Mouse (Mus musculus): ENCODE measurements around the gene Rell1. TPM values are rescaled to one million over a fixed set of nuclear protein-coding genes. Genes with fewer than 3 reads are reported as not detected.

The Rell1 gene
- polyA plus RNA-seq, 1 experiment from 2014 or later = 12.5 TPM

GRCm38 (mm10) chr5:63943291-63943690, 25.4 kb downstream of the Rell1 start:
- Histone ChIP-seq H3K9me3 (replicated peaks) (no peaks in the 10 kb centered on the region), H3K4me3 (no peak overlapping the region), H3K36me3 (no peaks in the 10 kb centered on the region), H3K27ac (replicated peaks) (no peak overlapping the region), H3K4me1 (peaks cover 17% of the 10 kb centered on the region), H3K27me3 (ENCODE audit: low read depth, poor library complexity, severe bottlenecking) (no peaks in the 10 kb centered on the region)
- whole genome bisulfite sequencing = 93% methylated on average over 9 of the region's 9 CpGs
- no peak for DNase-seq (ENCODE audit: low spot score)

- Histone ChIP-seq H3K27ac (replicated peaks) (no peak overlapping the region), H3K4me1 (peaks cover 16% of the 10 kb centered on the region), H3K27me3 (ENCODE audit: low read depth, poor library complexity, severe bottlenecking) (no peaks in the 10 kb centered on the region), H3K36me3 (peaks cover 2% of the 10 kb centered on the region; the same call in 1 of the 2 replicates), H3K9me3 (replicated peaks) (no peaks in the 10 kb centered on the region), H3K4me3 (no peak overlapping the region)
- 80% methylated on average over 5 of the region's 5 CpGs for WGBS
- no peak for DNase-seq (ENCODE audit: low spot score)
Observed at GRCm38 (mm10) chr5:63941891-63942290, 26.8 kb downstream of the Rell1 start.

GRCm38 (mm10) chr5:63938575-63938974, 30.1 kb downstream of the Rell1 start:
- no peak for DNase-seq (ENCODE audit: low spot score)
- peak overlapping the region; percentile 52 for H3K27ac ChIP-seq (replicated peaks)
- 85% methylated on average over 4 of the region's 4 CpGs for WGBS
- H3K4me3 ChIP-seq = no peak overlapping the region
- peaks cover 21% of the 10 kb centered on the region for H3K36me3 ChIP-seq
- H3K4me1 ChIP-seq = peaks cover 12% of the 10 kb centered on the region
- H3K9me3 ChIP-seq (replicated peaks) = no peaks in the 10 kb centered on the region
- no peaks in the 10 kb centered on the region for H3K27me3 ChIP-seq (ENCODE audit: low read depth, poor library complexity, severe bottlenecking)

- H3K27me3 ChIP-seq (ENCODE audit: low read depth, poor library complexity, severe bottlenecking) = no peaks in the 10 kb centered on the region
- DNase-seq (ENCODE audit: low spot score) = no peak
- H3K27ac ChIP-seq (replicated peaks) = no peak overlapping the region
- H3K36me3 ChIP-seq = peaks cover 21% of the 10 kb centered on the region
- 51% methylated on average over 6 of the region's 6 CpGs for WGBS
- H3K4me1 ChIP-seq = peaks cover 16% of the 10 kb centered on the region
- H3K4me3 ChIP-seq = no peak overlapping the region
- no peaks in the 10 kb centered on the region for H3K9me3 ChIP-seq (replicated peaks)
Observed at GRCm38 (mm10) chr5:63936740-63937139, 32.0 kb downstream of the Rell1 start.

- H3K4me3 ChIP-seq = no peak overlapping the region
- no peaks in the 10 kb centered on the region for H3K27me3 ChIP-seq (ENCODE audit: low read depth, poor library complexity, severe bottlenecking)
- no peaks in the 10 kb centered on the region for H3K9me3 ChIP-seq (replicated peaks)
- peaks cover 21% of the 10 kb centered on the region for H3K36me3 ChIP-seq
- H3K27ac ChIP-seq (replicated peaks) = no peak overlapping the region
- no peak for DNase-seq (ENCODE audit: low spot score)
- peaks cover 16% of the 10 kb centered on the region for H3K4me1 ChIP-seq
- WGBS = 93% methylated on average over 6 of the region's 6 CpGs
Observed at GRCm38 (mm10) chr5:63935581-63935980, 33.1 kb downstream of the Rell1 start.

GRCm38 (mm10) chr5:63932829-63933228, 35.9 kb downstream of the Rell1 start:
- Histone ChIP-seq H3K27me3 (ENCODE audit: low read depth, poor library complexity, severe bottlenecking) (no peaks in the 10 kb centered on the region), H3K9me3 (replicated peaks) (no peaks in the 10 kb centered on the region; the same call in 1 of the 2 replicates), H3K36me3 (peaks cover 44% of the 10 kb centered on the region), H3K27ac (replicated peaks) (no peak overlapping the region), H3K4me1 (peaks cover 11% of the 10 kb centered on the region), H3K4me3 (no peak overlapping the region)
- WGBS = 55% methylated on average over 10 of the region's 10 CpGs
- no peak for DNase-seq (ENCODE audit: low spot score)

GRCm38 (mm10) chr5:63930824-63931358, 37.8 kb downstream of the Rell1 start:
- no peak overlapping the region for H3K4me3 ChIP-seq
- 0 out of 2 replicates have a peak, but pooled peaks cover 4% of the 10 kb centered on the region for H3K4me1 ChIP-seq
- no peak overlapping the region for H3K27ac ChIP-seq (replicated peaks)
- H3K27me3 ChIP-seq (ENCODE audit: low read depth, poor library complexity, severe bottlenecking) = no peaks in the 10 kb centered on the region
- 83% methylated on average over 4 of the region's 4 CpGs for WGBS
- no peaks in the 10 kb centered on the region; the same call in 1 of the 2 replicates for H3K9me3 ChIP-seq (replicated peaks)
- peaks cover 52% of the 10 kb centered on the region for H3K36me3 ChIP-seq
- DNase-seq (ENCODE audit: low spot score) = no peak

- Histone ChIP-seq H3K36me3 (peaks cover 66% of the 10 kb centered on the region), H3K9me3 (replicated peaks) (no peaks in the 10 kb centered on the region; the same call in 1 of the 2 replicates), H3K27ac (replicated peaks) (no peak overlapping the region), H3K4me1 (no peaks in the 10 kb centered on the region), H3K27me3 (ENCODE audit: low read depth, poor library complexity, severe bottlenecking) (no peaks in the 10 kb centered on the region), H3K4me3 (no peak overlapping the region)
- 95% methylated on average over 14 of the region's 14 CpGs for WGBS
- no peak for DNase-seq (ENCODE audit: low spot score)
Observed at GRCm38 (mm10) chr5:63925035-63925628, 43.6 kb downstream of the Rell1 start.

GRCm38 (mm10) chr5:63923305-63924025, 45.2 kb downstream of the Rell1 start:
- Histone ChIP-seq H3K27me3 (ENCODE audit: low read depth, poor library complexity, severe bottlenecking) (no peaks in the 10 kb centered on the region), H3K9me3 (replicated peaks) (no peaks in the 10 kb centered on the region; the same call in 1 of the 2 replicates), H3K4me1 (no peaks in the 10 kb centered on the region), H3K4me3 (no peak overlapping the region), H3K36me3 (peaks cover 50% of the 10 kb centered on the region), H3K27ac (replicated peaks) (no peak overlapping the region; the same call in 1 of the 2 replicates)
- DNase-seq (ENCODE audit: low spot score) = no peak
- WGBS = 82% methylated on average over 13 of the region's 13 CpGs

- no peaks in the 10 kb centered on the region for H3K4me1 ChIP-seq
- no peak overlapping the region for H3K4me3 ChIP-seq
- no peak overlapping the region for H3K27ac ChIP-seq (replicated peaks)
- H3K36me3 ChIP-seq = peaks cover 8% of the 10 kb centered on the region
- H3K27me3 ChIP-seq (ENCODE audit: low read depth, poor library complexity, severe bottlenecking) = no peaks in the 10 kb centered on the region
- no peaks in the 10 kb centered on the region for H3K9me3 ChIP-seq (replicated peaks)
- no peak for DNase-seq (ENCODE audit: low spot score)
- WGBS = 78% methylated on average over 4 of the region's 4 CpGs
Observed at GRCm38 (mm10) chr5:63918201-63918600, 50.5 kb downstream of the Rell1 start.

GRCm38 (mm10) chr5:63916457-63917139, 52.1 kb downstream of the Rell1 start:
- WGBS = 85% methylated on average over 10 of the region's 10 CpGs
- no peaks in the 10 kb centered on the region for H3K36me3 ChIP-seq
- H3K9me3 ChIP-seq (replicated peaks) = no peaks in the 10 kb centered on the region

GRCm38 (mm10) chr5:63914896-63915295, 53.8 kb downstream of the Rell1 start:
- no peaks in the 10 kb centered on the region for H3K36me3 ChIP-seq
- H3K9me3 ChIP-seq (replicated peaks) = no peaks in the 10 kb centered on the region
- H3K4me3 ChIP-seq = no peak overlapping the region
- 75% methylated on average over 1 of the region's 1 CpGs for WGBS
- H3K4me1 ChIP-seq = no peaks in the 10 kb centered on the region
- H3K27me3 ChIP-seq (ENCODE audit: low read depth, poor library complexity, severe bottlenecking) = no peaks in the 10 kb centered on the region
- no peak overlapping the region for H3K27ac ChIP-seq (replicated peaks)
- no peak for DNase-seq (ENCODE audit: low spot score)

More at GRCm38 (mm10) chr5:63916457-63917139, 52.1 kb downstream of the Rell1 start:
- DNase-seq (ENCODE audit: low spot score) = no peak
- H3K4me1 ChIP-seq = no peaks in the 10 kb centered on the region
- no peak overlapping the region for H3K4me3 ChIP-seq
- no peaks in the 10 kb centered on the region for H3K27me3 ChIP-seq (ENCODE audit: low read depth, poor library complexity, severe bottlenecking)
- no peak overlapping the region for H3K27ac ChIP-seq (replicated peaks)

Measured in midbrain, embryonic 10.5 days (tissue).